Mouse (Mus musculus): Measurements from ENCODE around the gene Epb41l4b. TPM values are rescaled to one million over a fixed set of nuclear protein-coding genes. Genes with fewer than 3 reads are reported as not detected.

Epb41l4b gene
- total RNA-seq, 2 experiments from 2014 or later = 2.4 to 2.5 TPM

DNA sequence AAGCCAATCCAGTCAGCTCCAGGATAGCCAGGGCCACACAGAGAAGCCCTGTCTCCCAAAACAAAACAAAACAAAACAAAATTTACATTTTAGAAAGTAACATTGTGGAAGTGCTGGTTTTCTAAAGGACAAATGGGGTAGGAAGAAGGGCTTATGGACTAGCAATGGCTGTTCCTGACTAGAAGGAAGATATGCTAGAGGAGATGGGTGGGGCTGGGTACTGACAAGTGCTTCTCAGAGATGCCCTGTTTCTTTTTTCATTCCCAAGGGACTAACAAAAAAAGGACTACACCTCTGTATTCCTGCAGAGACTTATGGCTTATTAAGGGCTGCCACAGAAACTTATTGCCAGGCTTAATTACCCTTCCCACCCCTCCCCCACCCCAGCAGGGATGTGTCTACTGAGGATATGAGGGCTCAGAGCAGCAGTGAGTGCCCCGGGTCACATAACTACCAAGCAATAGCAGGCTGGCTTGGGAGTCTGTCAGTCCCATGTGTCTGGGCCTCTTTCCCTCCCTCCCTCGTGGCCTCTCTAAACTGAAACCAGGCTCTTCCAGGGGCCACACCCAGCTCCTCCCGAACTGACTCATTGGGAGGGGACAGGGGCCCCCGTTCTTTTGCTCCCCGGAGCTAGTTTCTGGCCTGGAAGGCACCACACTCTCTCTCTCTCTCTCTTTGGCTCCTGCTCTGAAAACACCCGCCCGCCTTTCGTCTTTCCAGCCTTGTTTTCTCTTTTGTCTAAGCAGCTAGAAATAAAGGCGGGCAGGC, 10.0 kb upstream of the Epb41l4b start:
- peak; percentile 70 for DNase-seq

DNA sequence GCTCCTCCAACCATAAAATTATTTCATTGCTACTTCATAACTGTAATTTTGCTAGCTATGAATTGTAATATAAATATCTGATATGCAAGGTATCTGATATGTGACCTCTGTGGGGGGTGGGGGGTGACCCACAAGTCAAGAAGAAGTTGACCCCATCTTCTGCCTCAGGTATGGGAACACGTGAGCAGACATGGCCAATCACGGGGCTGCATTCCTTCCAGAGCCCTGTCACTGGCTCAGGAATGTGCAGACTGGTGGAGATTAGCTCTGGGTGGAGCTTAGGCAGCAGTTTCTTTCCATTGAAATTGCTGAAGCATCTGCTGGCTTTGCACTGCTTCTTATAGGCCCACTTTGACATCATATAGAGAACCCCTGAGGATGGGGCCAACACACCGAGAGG, 4.9 kb upstream of the Epb41l4b start:
- no peak for DNase-seq

DNA sequence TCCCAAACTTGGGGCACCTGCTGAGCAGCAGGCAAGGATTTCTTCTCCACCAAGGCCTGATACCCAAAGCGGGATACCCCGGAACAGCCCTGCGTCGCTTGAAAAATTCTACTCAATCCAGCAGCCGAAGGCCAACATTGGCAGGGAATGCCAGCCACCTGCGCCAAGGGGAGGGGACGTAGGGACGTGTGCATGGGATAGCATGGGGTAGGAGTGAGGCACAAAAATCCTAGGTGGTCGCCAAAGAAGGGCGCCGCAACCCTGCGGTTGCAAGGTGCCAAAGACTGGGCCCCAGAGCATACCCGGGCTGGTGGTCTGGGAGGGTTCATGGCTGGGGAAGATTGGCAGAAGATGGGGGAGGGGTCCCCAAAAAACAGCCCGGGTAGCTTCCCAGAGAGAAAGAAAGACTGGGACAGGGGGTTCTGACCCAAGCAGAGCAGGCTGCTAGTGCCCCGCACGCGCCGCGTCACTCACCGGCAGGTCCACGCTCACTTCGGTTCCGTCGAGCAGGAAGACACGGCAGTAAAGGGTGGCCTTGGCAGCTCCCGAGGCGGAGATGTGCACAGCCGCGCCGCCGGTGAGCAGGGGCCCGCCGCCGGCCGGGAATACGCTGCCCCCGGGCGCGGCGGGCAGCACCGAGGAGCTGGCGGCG, 737 bp downstream of the Epb41l4b start:
- no peak for DNase-seq

DNA sequence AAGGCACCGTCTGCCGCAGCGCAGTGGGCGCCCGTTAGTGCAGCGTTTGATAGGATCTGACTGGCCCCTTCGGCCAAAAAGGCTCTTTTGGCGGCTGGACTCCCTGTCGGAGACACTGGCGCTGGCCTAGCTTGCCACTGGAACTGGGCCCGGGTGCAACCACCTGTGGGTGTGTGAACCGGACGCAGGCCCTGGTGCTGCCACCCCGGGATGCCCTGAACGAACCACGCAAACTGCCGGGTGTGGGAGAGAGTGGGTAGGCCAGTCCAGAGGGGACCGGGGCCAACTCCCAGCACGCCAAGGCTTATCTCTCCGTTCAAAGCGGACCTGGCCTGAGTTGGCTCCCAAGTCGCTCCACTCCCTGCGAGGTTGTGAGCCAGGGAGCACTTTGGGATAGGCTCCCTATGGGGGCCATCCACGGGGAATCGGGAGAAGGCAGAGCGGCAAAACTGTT, 1.3 kb downstream of the Epb41l4b start:
- DNase-seq = no peak

DNA sequence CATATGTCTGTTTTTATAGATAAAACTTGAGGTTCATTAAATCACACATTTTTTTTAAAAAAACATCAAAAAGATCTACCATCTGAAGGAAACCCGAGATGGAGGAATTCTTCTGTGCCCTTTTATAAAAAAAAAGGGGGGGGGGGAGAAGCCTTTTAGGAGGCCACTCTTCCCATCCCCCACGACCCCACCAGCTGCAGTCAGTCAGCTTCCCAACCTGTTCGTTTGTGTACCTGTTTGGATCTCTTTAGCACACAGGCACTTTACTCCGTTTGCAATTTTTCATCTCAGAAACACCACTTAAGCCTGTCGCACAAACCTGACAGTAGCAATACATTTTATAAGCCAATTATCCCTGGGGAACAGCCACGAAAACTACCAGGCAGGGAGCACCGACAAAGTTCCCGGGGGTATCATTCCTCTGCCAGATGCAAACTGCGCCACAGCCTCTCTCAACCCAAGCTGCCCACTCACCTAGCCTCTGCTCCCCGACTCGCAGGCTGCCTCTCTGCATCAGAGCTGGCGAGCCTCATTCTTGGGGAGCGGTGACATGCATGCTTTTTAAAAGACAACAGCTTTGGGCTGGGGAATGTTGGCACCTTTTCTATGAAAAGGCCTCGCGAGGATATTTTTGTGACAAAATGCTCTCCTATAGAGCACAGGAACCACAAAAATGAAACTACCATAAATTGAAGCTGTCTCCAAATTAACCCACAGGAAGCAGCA, 2.1 kb downstream of the Epb41l4b start:
- DNase-seq = no peak

DNA sequence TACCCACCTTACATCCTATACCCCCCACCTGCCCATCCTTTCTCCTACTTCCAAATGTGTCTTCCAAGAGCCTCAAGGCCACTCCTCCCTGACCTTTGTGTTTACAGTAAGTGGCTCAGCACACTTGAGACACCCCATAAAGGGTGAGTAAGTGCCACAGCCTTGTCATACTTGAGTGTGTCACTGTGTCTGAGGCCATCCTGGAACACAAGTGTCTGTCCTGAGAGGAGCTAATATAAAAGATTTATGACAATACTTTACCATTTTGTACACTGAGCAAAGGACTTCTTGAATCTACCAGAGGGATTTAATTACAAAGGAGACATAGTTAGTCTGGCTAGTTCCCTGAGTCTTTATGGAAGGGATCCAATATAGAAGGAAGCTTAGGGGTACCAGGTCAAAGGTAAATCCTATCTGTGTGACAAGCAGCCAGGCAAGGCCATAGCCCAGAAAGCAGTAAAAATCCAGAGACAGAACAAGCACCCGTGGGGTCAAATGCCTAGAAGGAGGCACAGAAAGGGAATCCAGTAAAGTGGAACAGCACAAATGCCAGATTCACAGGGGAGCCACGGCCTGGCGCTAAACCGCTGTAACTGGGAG, 2.9 kb downstream of the Epb41l4b start:
- DNase-seq = no peak

DNA sequence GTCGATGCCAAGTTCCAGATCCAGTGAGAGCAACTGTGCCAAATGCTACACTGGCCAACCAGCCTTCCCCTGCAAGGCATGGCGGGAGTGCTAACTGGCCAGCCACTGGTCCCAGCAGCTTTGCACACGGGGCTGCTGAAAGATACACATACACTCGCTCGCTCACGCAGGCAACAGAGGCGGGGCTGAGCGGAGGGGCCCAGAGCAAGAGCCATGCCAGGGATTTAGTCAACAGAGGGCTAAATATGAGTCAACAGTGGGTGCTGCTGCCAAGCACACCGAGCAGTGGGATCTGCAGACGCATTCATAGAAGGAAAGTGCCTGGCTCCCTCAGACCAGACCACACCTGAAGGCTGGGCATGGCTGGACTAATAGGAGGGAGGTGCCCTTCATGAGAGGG, 3.8 kb downstream of the Epb41l4b start:
- peak; percentile 69 for DNase-seq

DNA sequence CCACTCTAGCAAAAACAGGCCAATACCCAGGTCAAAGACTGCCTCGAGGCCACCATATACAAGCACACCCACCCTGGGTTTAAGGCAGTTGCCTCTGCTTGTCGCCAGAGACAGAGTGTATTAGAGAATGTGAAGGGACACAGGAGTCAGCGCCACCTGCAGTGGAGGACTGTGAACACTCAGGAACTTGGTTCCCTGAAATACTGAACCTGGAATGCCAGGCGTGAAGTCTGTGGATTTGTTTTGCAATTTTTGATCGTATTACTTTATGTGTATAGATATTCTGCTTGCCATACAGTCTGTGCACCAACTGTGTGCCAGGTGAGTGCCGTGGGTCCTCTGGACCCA, 5.2 kb downstream of the Epb41l4b start:
- DNase-seq = no peak

DNA sequence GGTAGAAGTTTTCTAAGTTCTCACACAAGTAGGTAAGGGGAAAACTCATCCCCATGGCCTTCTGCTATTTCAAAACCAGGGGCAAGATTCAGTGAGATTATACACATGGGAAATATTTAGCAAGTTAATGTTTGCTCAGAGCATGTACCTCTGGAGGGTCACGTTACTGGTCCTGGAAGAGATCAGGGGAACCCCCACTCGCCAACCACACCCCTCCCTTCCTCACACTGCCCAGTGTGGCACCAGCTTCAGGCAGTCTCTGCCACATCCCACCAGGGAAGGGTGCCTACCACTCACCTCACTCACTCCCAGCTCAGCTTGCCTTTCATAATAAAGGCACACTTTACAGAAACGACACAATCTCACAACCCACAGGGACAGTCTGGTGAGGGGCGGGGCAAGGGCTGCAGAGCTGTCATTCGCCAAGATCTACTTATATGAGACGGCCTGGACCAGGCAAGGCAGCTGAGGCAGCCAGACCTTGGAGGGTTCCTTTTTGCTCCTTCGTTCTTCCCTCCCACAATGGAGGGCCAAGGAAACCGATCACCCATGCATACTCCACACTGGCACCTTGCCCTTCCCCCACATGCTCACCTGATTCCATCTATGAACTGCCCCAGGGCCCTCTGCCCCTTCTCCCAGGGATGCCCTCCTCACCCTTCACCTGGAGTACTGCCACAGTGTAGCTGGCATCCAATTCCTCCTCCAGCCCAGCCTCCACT, 5.7 kb downstream of the Epb41l4b start:
- DNase-seq = no peak

DNA sequence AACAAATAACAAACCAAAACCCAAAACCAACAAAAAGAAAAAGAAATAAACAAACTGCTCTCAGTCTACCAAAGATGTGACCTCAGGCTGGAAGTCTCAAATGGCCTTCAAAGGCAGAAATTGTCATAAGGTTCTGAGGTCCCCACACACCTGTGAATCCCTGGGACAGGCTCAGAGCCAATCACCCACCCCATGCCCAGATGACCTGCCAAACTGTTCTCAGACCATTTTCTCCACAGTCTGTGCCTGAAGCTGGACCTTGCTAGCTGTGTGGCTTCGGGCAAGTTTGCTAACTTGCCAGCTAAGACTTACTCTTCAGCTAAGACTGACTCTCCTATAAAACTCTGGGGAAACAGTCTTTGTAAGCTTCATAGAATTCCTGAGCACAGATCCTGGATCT, 7.8 kb downstream of the Epb41l4b start:
- no peak for DNase-seq

DNA sequence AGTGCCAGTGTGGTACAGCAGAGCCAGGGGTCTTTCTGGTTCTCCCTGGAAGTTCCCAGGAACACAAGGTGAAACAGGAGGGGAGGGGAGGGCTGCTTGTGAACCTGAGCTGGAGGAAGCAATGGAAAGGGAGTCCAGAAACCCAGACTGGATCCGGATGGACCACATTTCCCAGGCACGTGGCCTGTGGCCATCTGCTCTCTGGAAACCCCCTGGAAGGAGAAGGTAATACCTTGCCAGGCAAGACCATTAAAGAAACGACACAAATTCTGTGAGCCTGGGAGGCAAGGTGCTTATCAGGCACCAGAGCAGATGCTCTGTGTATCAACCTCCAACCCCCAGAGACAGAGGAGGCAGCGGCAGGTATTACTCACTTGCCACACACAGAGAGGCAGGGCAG, 8.7 kb downstream of the Epb41l4b start:
- no peak for DNase-seq

DNA sequence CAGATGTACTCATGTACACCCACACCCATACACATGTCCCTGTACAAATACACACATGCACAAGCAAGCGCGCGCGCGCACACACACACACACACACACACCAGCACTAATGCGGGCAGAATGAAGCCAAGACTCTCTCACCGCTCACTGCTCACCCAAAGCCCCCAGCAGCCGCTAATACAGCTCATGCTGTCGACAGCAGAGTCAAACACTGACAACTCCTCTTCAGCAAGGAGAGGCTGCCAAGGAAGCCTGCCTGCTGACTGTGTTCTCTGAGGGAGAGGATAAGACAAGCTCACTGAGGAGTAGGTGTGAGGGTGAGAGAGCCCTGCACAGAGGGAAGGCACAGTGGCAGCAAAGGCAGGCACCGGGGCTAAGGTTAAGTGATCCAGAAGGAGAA, 11.4 kb downstream of the Epb41l4b start:
- no peak for DNase-seq

DNA sequence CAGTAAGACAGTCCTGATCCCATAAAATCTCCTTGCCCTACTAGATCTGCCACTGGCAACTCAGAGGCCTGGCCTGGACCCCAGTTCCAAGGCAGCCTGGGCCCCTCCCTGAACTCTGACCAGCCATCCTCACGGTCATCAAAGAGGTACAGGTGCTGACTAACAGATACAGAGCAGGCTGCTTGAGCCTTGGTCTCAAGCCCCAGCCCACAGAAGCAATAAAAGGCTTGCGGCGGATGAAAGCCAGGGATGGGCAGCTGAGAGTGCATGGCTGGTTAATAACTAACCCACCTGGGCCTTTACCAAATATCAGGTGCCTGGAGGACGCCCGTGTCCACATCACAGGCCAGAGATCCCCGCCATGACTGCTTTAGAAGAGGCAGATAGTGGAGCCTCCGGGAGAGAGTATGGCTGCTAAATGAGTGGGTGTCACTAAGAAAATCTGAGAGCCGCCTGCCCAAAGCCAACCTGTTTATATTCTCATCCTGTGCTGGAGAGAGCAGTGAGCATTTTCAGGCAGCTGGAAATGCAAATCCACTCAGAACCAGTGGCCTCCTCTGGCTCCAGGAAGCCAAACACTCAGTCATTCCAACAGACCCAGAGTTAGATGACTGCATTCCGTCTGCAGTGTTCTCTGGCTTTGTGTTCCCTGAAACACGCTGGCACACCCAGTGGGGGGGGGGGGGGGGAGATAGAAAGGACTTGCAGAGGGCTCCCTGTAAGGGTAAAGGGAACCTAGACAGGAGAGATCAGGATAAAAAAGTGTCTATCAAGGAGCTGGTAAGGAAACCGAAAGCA, 13.3 kb downstream of the Epb41l4b start:
- no peak for DNase-seq

DNA sequence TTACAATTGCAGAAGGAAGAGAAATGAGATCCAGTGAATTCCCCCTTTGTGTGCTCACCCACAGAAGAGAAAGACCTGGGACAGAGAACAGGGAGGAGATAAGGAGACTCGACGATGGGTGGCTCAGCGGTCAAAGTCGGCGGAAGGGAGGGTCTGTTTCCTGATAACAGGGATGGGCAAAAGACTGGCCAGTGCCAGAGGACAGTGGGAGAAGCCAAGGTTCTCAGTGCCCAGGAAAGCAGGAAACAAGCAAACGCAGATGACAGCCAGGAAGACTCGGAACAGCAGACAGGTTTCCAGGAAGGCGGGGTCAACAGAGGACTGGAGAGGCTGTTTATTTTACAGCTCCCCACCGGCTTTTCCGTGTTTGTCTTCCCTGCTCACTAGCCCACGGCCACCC, 20.2 kb downstream of the Epb41l4b start:
- DNase-seq = no peak

DNA sequence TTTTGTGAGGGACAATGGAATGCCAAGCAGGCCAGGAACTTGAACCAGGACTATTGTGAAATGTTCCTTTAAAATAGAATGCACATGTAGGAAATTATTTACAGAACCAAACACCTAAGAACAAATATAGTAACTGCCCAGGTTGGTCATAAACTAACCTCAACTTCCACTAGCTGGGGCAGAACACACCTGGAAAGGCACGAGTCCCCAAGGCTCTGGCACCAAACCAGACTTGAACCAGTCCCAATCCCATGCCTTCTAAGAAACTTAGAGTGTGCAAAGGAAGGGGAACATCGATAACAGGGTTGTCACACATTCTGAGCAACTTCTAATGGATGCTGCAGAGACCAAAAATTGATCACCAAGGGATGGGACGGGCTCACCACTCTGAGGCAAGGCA, 21.1 kb downstream of the Epb41l4b start:
- no peak for DNase-seq

DNA sequence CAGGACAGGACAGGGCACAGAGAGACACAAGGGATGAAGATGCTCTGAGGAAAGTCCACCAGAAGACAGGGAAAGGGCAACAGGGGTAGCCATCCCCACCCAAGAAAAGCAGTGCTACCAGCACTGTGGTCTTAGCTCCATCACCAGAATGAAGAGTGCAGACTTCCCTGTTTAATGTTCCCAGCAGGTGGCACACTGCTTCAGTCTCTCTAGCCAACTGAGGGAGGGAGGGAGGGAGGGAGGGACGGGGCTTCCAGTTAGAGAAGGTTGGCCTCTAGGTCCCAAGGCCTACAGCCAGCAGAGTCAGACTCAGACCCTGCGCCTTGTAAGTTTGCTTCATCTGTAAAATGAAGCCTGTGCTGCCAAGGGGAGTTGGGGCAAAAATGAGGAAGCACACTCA, 22.7 kb downstream of the Epb41l4b start:
- no peak for DNase-seq

DNA sequence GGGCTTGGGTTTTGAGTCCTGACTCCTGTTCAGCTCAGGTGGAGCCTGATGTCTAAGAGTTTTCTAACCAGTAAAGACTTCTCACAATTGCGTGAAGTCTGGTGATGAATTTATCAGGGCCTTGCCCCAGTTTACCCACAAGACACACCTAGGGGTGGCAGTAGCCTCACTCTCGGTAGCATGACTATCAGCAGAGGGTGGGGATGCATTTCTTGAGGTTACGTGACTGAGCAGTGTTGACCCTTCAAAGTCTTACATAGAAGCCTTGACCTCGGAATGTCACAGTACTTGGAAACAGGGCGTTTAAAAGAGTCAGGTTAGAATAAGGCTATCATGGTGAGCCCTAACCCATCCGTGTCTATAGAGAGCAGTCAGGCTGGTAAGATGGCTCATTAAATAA, 23.3 kb downstream of the Epb41l4b start:
- no peak for DNase-seq

DNA sequence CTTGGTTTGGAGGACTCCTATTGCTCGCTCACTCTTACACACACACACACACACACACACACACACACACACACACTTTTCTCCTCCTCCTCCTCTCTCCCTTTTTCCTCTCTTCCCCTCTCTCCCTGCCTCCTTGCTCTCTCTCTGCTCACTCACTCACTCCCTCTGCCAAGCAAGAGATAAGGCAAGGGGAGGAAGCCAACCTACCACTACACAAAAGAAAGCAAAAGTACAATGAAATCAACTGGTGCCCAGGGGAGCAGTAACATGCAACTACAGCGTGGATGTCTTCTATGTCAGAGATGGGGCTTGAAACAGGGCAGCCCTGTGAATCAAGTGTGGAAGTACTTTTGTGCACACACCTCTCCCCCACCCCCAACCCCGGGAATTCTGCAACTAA, 24.4 kb downstream of the Epb41l4b start:
- no peak for DNase-seq

DNA sequence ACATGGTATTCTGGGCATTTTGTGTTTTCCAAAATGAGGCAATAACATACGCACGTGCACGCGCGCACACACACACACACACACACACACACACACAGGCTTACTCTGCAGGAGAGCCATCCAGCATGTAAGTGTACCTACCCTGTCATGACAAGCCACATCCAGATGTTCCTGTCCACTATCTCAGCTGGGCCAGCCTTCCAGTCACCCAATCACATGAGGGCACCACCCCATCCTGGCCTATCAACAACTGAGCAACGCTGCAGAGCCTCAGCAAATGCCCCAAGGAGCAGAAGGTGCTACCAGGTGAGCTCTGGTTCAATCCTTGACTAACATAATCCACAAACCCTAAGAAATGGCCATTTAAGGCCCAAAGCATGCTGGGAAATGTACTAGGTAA, 27.0 kb downstream of the Epb41l4b start:
- no peak for DNase-seq

DNA sequence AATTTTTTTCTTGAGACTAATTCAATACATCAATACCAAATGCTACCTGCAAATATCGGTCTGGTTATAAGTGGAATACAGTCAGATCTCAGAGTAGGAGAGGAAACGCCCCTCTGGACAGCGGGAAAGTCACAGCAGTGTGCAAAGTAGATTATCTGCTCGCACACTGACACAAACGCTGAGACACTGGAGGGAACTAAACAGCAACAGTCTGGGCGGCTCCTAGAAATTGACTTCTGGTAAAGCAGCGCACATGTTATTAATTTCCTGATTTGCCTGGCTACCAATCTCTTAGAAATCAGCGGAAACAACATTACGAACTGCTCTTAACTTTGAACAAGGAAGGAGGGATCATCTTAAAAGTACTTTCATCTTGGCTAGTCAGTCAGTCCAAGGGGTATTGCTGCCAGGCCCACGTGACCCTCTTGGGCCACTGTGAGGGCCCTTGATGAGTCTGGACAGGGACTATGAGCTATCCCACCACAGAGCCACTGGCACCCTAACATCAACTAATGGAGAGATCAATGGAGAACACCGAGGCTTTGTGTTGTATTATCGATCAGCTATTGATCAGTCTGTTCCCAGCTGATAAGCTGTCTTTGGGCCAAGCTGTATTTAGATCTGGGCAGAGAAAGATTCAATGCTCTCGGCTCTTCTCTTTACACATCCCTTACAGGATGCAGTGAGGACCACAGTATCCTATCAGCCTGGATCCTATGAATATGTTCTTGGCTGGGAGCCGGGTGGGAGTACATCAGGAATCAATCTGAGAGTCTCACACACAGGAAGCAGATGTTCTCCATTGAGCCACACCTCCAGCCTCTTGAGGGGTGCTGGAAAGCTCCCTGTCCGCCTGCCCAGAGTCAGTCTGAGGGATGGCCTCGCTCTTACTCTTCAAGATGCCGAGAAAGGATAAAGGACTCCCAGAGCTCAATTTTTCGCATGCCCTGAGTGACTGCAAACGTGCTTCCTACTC, 28.3 kb downstream of the Epb41l4b start:
- DNase-seq = no peak

Measured in gastrocnemius, postnatal 25 days (tissue).